Mouse (Mus musculus) kidney, embryonic 16.5 days (tissue): Measurements from ENCODE around the gene Olfr411. TPM values are rescaled to one million over a fixed set of nuclear protein-coding genes. Genes with fewer than 3 reads are reported as not detected.

ENCODE experiments used
- ATAC-seq: fragments of 200-750 bp; cut with Nextera tagmentation; 2 replicates; pipeline ENCODE4 v1.8.0; 2017; ENCODE audit warnings: moderate TSS enrichment; ENCODE audit not compliant: low FRiP score, low TSS enrichment
- H3K27ac ChIP-seq: fragments of 300-500 bp; sonication (generic); 2 replicates; pipeline ENCODE4 v1.5.1; 2014; ENCODE audit warnings: low read length
- H3K27me3 ChIP-seq: fragments of 300-500 bp; sonication (generic); 2 replicates; pipeline ENCODE4 v1.6.1; 2014; ENCODE audit warnings: low read length, control low read depth, mixed read lengths; ENCODE audit not compliant: insufficient read depth
- H3K36me3 ChIP-seq: fragments of 300-500 bp; sonication (generic); 2 replicates; pipeline ENCODE4 v1.6.1; 2014; ENCODE audit warnings: low read length, control low read depth, mixed read lengths; ENCODE audit not compliant: insufficient read depth
- H3K4me1 ChIP-seq: fragments of 300-500 bp; sonication (generic); 2 replicates; pipeline ENCODE4 v1.6.1; 2014; ENCODE audit warnings: low read length, control low read depth, mixed read lengths; ENCODE audit not compliant: insufficient read depth
- H3K4me2 ChIP-seq: fragments of 300-500 bp; sonication (generic); replicated peaks from 2 replicates; pipeline ENCODE4 v1.6.1; 2014; ENCODE audit warnings: low read depth, low read length
- H3K4me3 ChIP-seq: fragments of 300-500 bp; sonication (generic); 2 replicates; pipeline ENCODE4 v1.5.1; 2014; ENCODE audit warnings: mild to moderate bottlenecking, low read length
- H3K9ac ChIP-seq: fragments of 300-500 bp; sonication (generic); replicated peaks from 2 replicates; pipeline ENCODE4 v1.6.1; 2014; ENCODE audit warnings: low read length
- H3K9me3 ChIP-seq: fragments of 300-500 bp; sonication (generic); 2 replicates; pipeline ENCODE4 v1.6.1; 2016; ENCODE audit warnings: low read length, control low read depth
- WGBS: fragments of 180-500 bp; shearing (Covaris S2); extraction: QIAGEN DNeasy Blood & Tissue Kit; methylation state at CpG from one replicate; pipeline ENCODE4 v1.1.7; 2014; 5-methylcytosine and 5-hydroxymethylcytosine counted together
- polyA plus RNA-seq: library from polyadenylated mRNA; unstranded; fragments of >200 nt; fragmentation: Nextera tagmentation; extraction: Ambion mirVana; gene quantifications from 2 replicates; pipeline ENCODE4 v1.2.1, GENCODE M21; 2015

Gene Olfr411
- polyA plus RNA-seq, 1 experiment from 2014 or later = not detected

- ATAC-seq = peak; percentile 82
- Histone ChIP-seq H3K9ac (no peak overlapping the region), H3K27me3 (peaks cover 8% of the 10 kb centered on the region; the same call in 1 of the 2 replicates), H3K27ac (no peak overlapping the region), H3K4me1 (no peaks in the 10 kb centered on the region), H3K9me3 (no peaks in the 10 kb centered on the region), H3K36me3 (no peaks in the 10 kb centered on the region), H3K4me3 (no peak overlapping the region), H3K4me2 (no peak overlapping the region)
- WGBS = 12% methylated on average over 22 of the region's 22 CpGs
Measured at GRCm38 (mm10) chr11:74371393-74372100, 19.1 kb upstream of the Olfr411 start.

GRCm38 (mm10) chr11:74361769-74362168, 9.3 kb upstream of the Olfr411 start, which contains the start of gene Olfr412:
Gene Olfr412, plus strand, starts transcription at chr11:74362069.
- H3K4me2 ChIP-seq = no peak within 1 kb of the TSS
- H3K4me3 ChIP-seq = no peak within 1 kb of the TSS
- WGBS = 79% methylated on average over 1 of the region's 1 CpGs
- H3K9me3 ChIP-seq = peaks cover 4% of the 10 kb centered on the region; the same call in 1 of the 2 replicates
- no peak within 1 kb of the TSS for H3K27ac ChIP-seq
- no peaks in the 10 kb centered on the region for H3K36me3 ChIP-seq
- H3K27me3 ChIP-seq = no peaks in the 10 kb centered on the region
- H3K4me1 ChIP-seq = no peaks in the 10 kb centered on the region
- ATAC-seq = no peak
- no peak within 1 kb of the TSS for H3K9ac ChIP-seq

- ATAC-seq = no peak
- 86% methylated on average over 6 of the region's 6 CpGs for WGBS
- Histone ChIP-seq H3K9ac (no peak within 1 kb of the TSS), H3K4me1 (no peaks in the 10 kb centered on the region), H3K4me3 (no peak within 1 kb of the TSS), H3K36me3 (no peaks in the 10 kb centered on the region), H3K9me3 (no peaks in the 10 kb centered on the region), H3K27me3 (no peaks in the 10 kb centered on the region), H3K27ac (no peak within 1 kb of the TSS), H3K4me2 (no peak within 1 kb of the TSS)
Measured at GRCm38 (mm10) chr11:74337931-74338330, 14.5 kb downstream of the Olfr411 start, which contains the start of gene Olfr410. Gene Olfr410, minus strand, starts transcription at chr11:74338031.

GRCm38 (mm10) chr11:74328781-74329180, 23.7 kb downstream of the Olfr411 start:
- Histone ChIP-seq H3K36me3 (no peaks in the 10 kb centered on the region), H3K4me3 (no peak overlapping the region), H3K9me3 (no peaks in the 10 kb centered on the region), H3K4me2 (no peak overlapping the region), H3K9ac (no peak overlapping the region), H3K27me3 (no peaks in the 10 kb centered on the region), H3K4me1 (no peaks in the 10 kb centered on the region), H3K27ac (no peak overlapping the region)
- no peak for ATAC-seq

GRCm38 (mm10) chr11:74326044-74326443, 26.4 kb downstream of the Olfr411 start:
- no peak for ATAC-seq
- Histone ChIP-seq H3K9me3 (no peaks in the 10 kb centered on the region), H3K4me1 (no peaks in the 10 kb centered on the region), H3K27me3 (no peaks in the 10 kb centered on the region), H3K9ac (no peak overlapping the region), H3K27ac (no peak overlapping the region), H3K36me3 (no peaks in the 10 kb centered on the region), H3K4me2 (no peak overlapping the region), H3K4me3 (no peak overlapping the region)
- 82% methylated on average over 2 of the region's 2 CpGs for WGBS

Other genes starting within 250 kb of the Olfr411 start
- gene Olfr401, start 238.9 kb downstream of the Olfr411 start, polyA plus RNA-seq = not detected in 2 replicates
- not detected in 2 replicates for gene Olfr402, start 199.1 kb downstream of the Olfr411 start, polyA plus RNA-seq
- gene Olfr403, start 166.4 kb downstream of the Olfr411 start, polyA plus RNA-seq = not detected in 2 replicates
- gene Olfr43, start 141.3 kb downstream of the Olfr411 start, polyA plus RNA-seq = not detected in 2 replicates
- not detected in 2 replicates for gene Olfr406, start 92.8 kb downstream of the Olfr411 start, polyA plus RNA-seq
- gene Olfr59, start 68.9 kb downstream of the Olfr411 start, polyA plus RNA-seq = not detected in 2 replicates
- not detected in 2 replicates for gene Olfr410, start 14.6 kb downstream of the Olfr411 start, polyA plus RNA-seq
- not detected in 2 replicates for gene Olfr412, start 9.4 kb upstream of the Olfr411 start, polyA plus RNA-seq